Mouse (Mus musculus): ENCODE data around the gene Slc1a1.
A peak's percentile ranks its signal among the peaks of the same experiment; 100 is the strongest.

Gene Slc1a1

DNA sequence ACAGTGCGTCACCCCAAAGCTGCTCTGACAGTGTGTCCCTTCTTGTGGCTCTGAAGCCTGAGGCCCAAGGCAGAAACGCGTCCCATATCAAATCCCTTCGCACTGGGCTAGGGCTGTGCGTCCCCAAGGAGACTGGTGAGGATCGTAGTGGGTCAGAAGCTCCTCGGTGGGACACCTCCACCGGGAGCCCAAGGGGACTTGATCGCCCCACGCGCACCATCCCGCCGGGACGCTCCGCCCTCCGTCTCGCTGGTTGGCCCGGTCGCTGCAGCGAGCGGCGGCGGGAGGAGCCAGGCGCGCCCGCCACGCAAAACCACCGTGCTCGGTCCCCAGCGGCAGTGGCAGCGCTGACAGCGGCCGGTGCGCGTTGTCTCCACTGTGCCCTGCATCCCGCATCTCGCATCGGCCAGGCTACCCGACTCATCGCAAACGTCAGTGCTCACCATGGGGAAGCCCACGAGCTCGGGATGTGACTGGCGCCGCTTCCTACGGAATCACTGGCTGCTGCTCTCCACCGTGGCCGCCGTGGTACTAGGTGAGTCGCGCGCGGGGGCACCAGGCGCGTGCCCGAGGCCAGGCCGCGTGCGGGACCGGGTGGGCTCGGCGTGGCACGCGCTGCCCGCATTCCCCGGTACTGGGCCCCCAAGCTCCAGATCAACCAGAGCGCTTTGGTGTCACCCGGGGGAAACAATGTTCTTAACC lies at the start of gene Slc1a1:
TSS of gene Slc1a1 (plus strand) at position 252 of the 702 bp plus-strand sequence.
- peak; percentile 80 for DNase-seq

GRCm38 (mm10) chr19:28790196-28790595 lies 44.7 kb upstream of the Slc1a1 start:
- DNase-seq = peak; percentile 45

GRCm38 (mm10) chr19:28793307-28793706 lies 41.5 kb upstream of the Slc1a1 start:
- no peak for DNase-seq

DNA sequence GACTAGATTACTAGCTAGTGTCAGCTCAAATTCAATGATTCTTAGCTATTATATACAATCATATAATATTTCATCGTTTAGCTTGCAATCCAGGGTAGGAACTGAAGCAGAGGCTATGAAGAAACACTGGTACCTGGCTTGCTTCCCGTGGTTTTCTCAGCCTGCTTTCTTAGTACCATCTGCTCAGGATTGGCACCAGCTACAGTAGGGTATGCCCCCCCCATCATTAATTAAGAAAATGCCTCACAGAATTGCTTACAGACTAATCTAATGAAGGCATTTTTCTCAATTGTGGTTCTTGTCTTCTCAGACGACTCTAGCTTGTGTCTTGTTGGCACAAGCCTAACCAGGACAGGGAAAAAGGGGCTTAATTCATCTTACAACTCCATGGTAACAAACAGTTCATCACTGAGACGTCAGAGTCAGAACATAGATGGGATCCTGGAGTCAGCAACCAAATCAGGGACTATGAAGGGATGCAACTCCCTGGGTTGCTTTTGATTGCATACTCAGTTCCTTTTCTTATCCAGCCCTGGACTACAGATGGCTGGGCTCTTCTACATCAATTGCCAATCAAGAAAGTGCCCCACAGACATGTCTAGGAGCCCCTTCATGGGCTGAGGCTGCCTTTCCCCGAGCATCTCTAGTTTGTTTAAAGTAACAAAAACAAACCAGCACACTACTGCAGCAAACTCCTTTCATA lies 38.6 kb upstream of the Slc1a1 start:
- DNase-seq = no peak

DNA sequence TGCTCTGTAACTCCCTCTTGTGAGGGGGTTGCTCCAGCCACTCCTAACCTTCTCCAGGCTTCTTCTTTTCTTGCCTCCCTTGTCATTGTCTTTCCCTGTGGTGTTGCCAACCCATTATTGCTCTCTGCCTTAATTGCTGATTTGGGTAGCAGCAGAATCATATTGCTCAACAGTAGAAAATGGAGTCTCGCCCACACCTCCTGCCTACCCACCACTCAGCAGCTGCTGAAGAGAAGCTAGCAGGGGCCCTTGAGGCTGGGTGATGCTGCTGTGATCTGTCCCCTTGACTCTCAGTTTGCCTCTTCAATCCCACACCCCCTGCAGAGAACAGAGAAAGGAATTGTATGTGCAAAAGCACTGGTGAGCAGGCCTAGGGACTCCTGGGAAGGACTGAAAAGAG lies 37.9 kb upstream of the Slc1a1 start:
- DNase-seq = no peak

GRCm38 (mm10) chr19:28797611-28798010 lies 37.2 kb upstream of the Slc1a1 start:
- DNase-seq = no peak

- no peak for DNase-seq
Measured at GRCm38 (mm10) chr19:28800448-28800847, 34.4 kb upstream of the Slc1a1 start.

- no peak for DNase-seq
Measured at GRCm38 (mm10) chr19:28806276-28806675, 28.6 kb upstream of the Slc1a1 start.

- no peak for DNase-seq
Measured at GRCm38 (mm10) chr19:28806821-28807496, 27.9 kb upstream of the Slc1a1 start.

DNA sequence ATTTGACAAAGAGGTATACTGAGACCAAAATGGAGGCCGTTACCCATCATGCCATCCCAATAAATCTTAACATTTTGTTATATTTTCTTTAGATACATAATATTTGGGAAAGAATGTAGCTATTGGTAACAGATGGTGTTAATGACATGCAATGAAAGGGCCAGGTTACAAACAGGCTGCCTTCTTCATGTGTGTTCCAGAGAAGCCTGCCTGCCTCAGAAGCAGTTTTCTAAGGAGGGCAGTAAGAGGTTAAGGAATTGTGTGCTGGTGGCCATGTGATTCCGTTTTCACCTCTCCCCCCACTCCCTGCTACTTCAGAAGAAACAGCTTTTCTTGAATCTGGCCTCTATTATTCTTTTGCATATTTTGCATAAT lies 27.4 kb upstream of the Slc1a1 start:
- no peak for DNase-seq

DNA sequence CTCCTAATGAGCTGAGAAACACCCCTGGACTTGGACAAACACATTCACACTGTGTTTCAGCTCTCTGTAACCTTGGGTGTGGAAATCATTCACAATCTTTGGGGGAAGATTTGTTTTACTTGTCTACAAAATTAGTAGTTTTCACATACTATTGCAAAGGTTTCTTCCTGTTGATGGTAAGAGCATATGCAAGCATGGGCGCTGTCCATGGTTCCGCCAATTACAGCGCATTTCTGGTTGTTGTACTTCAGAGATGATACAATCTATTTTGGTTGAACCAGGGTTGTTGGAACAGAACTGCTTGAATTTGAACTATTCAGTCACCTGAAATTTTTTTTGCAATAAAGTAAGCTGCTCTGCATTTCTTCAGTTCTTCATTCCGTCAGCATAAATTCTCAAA lies 16.6 kb upstream of the Slc1a1 start:
- DNase-seq = peak; percentile 6

DNA sequence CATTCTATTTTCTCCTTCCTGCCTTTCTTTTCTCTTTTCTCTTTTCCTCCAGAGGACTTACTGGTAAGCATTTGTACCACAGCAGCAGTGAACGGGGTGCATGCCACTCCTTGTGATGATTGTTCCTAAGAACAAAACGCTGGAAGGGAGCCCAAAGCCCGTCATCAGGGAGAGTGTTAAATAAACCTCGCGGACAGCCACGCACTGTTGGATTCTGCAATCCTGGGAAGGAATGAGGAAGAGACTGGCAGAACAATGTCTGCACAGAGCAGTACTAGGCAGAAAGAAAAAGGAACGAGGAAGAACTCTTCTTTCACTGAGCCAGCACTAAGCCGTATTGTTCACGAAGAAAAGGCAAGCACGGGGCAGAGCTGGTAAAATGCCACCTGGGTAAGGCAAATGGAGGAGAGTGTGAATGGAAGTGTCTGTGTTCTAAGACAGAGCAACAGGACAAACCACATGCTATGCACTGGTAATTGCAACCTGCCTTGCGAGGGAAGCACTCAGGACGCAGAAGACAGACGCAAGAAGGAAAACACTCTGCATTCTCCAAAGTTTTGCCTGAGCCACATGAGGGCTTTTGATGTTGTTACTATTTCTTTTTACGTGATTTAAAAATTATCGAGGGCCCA lies 7.0 kb upstream of the Slc1a1 start:
- DNase-seq = no peak

- no peak for DNase-seq
Measured at GRCm38 (mm10) chr19:28831324-28831723, 3.5 kb upstream of the Slc1a1 start.

- no peak for DNase-seq
Measured at GRCm38 (mm10) chr19:28832605-28833004, 2.2 kb upstream of the Slc1a1 start.

DNA sequence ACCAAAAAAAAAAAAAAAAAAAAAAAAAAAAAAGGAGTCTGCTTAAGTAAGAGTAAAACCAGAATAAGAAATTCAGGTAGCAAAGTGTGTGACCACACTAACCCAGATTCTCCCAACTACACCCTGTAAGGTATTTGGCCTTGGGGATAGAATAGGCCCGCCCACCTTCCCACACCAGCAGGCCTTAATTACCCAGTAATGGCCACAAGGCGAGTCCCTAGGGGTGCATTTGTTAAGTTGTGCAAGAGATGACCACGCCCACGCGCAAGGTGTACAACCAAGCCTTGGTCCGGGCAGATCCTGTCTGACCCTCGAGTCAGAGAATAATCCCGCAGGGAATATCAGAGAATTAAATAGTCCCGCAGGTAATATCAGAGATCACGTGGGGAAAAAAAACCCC lies 461 bp upstream of the Slc1a1 start:
- DNase-seq = peak; percentile 60

DNA sequence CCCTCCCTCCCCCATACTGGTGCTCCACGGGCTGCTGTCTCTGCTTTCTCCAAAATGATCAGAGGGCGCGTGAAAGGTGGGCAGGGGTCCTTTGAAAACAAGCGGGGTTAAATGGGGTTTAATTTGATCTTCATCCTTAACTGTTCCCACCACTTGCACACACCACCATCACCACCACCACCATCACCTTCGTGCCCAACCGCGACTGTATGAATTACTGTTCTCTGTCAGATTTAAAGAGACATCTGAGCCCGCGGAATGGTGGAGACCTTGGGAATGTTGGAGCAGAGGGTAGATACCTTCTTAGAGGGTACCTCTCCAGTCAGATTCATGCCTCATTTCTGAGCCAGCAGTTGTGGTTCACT lies 633 bp downstream of the Slc1a1 start:
- DNase-seq = no peak

- peak; percentile 65 for DNase-seq
Measured at GRCm38 (mm10) chr19:28836116-28836515, 1.3 kb downstream of the Slc1a1 start.

GRCm38 (mm10) chr19:28836651-28837410 lies 2.0 kb downstream of the Slc1a1 start:
- peak; percentile 71 for DNase-seq

- no peak for DNase-seq
Measured at GRCm38 (mm10) chr19:28838796-28839195, 3.9 kb downstream of the Slc1a1 start.

GRCm38 (mm10) chr19:28844946-28845710 lies 10.3 kb downstream of the Slc1a1 start:
- DNase-seq = peak; percentile 54

GRCm38 (mm10) chr19:28850510-28850909 lies 15.7 kb downstream of the Slc1a1 start:
- no peak for DNase-seq

- no peak for DNase-seq
Measured at GRCm38 (mm10) chr19:28852001-28852400, 17.2 kb downstream of the Slc1a1 start.
